Comparison of ENCODE assay signal across 12 mouse cellular contexts in the genomic region with DNA sequence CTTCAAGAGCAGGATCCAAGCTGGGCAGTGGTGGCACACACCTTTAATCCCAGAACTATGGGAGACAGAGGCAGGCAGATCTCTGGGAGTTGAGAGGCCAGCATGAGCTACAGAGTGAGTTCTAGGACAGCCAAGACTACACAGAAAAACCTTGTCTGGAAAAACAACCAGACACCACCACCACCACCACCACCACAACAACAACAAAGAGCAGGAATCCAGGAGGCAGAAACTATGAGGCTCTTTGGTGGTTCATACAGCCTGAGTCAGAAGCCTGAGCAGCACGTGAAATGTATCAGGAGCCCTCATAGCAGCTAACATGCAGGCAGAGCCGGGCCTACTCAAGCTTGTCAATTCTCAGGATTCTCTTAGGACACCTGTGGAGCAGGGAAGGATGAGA. TPM values are rescaled to one million over a fixed set of nuclear protein-coding genes. Genes with fewer than 3 reads are reported as not detected.
A peak's percentile ranks its signal among the peaks of the same experiment; 100 is the strongest.
DNase-seq lines count a peak whose midpoint lies in the region; ATAC-seq and TF ChIP-seq lines count a peak whose summit lies in the region.
"Had no signal": no experiment of that assay in that cellular context is flagged by ENCODE, and none has a peak within 500 bp of the region (broad histone marks: within the 10 kb centered on the region; RNA-seq: fewer than 3 reads in every experiment).

No protein-coding gene starts in this region.

- peak overlapping the region; percentile 46; the same call in 1 of the 2 replicates for H3K27ac ChIP-seq in intestine, postnatal 0 days (ENCODE audit: low read depth, low read length)
- no peak overlapping the region for H3K27ac ChIP-seq in intestine, embryonic 16.5 days (ENCODE audit: low read length)
- H3K27ac ChIP-seq in MEL (ENCODE audit: control insufficient read depth, low read depth, low read length), result peak overlapping the region; percentile 80
- H3K27ac ChIP-seq in liver, embryonic 15.5 days (replicated peaks), result peak overlapping the region; percentile 55
- no peak overlapping the region for H3K27ac ChIP-seq in forebrain, embryonic 15.5 days (replicated peaks)
- no peak overlapping the region for H3K27ac ChIP-seq in midbrain, embryonic 15.5 days
- H3K27ac ChIP-seq: embryonic facial prominence, embryonic 13.5 days; forebrain, embryonic 12.5 days; limb, embryonic 10.5 days had no signal

- DNase-seq in CD4-positive helper T cell, adult 2 months (ENCODE audit: low read depth, low spot score), result peak; percentile 63
- no peak for DNase-seq in MEL (ENCODE audit: low read depth, low spot score)
- no peak for DNase-seq in layer of hippocampus, postnatal 10 days (ENCODE audit: low spot score in 2 of 2)
- DNase-seq: cerebellum, adult 9-10 months had no signal

- peak overlapping the region; percentile 43 for H3K4me2 ChIP-seq in intestine, postnatal 0 days (replicated peaks; ENCODE audit: low read depth)
- no peak overlapping the region for H3K4me2 ChIP-seq in intestine, embryonic 16.5 days (ENCODE audit: low read depth, low read length)
- H3K4me2 ChIP-seq in liver, embryonic 15.5 days, result peak overlapping the region; percentile 34; the same call in 1 of the 2 replicates
- no peak overlapping the region for H3K4me2 ChIP-seq in forebrain, embryonic 15.5 days (replicated peaks)
- no peak overlapping the region for H3K4me2 ChIP-seq in midbrain, embryonic 15.5 days
- H3K4me2 ChIP-seq: embryonic facial prominence, embryonic 13.5 days; forebrain, embryonic 12.5 days had no signal

- no peak for TF ChIP-seq POLR2A in MEL (IDR thresholded peaks at IDR 0.05; ENCODE audit: control insufficient read depth in 1 of 2, insufficient read depth in 1 of 2, low read depth in 1 of 2, low read length in 2 of 2, poor library complexity in 1 of 2)

- WGBS in intestine, postnatal 0 days, result 100% methylated on average over 2 of the region's 2 CpGs
- 83% methylated on average over 2 of the region's 2 CpGs for WGBS in intestine, embryonic 16.5 days
- 63% methylated on average over 2 of the region's 2 CpGs for WGBS in liver, embryonic 15.5 days (ENCODE audit: insufficient replicate concordance)
- WGBS in forebrain, embryonic 15.5 days, result 73% methylated on average over 2 of the region's 2 CpGs
- 80% methylated on average over 2 of the region's 2 CpGs for WGBS in midbrain, embryonic 15.5 days

- no peaks in the 10 kb centered on the region for H3K27me3 ChIP-seq in intestine, postnatal 0 days (replicated peaks; ENCODE audit: control insufficient read depth, insufficient read depth, low read length)
- no peaks in the 10 kb centered on the region for H3K27me3 ChIP-seq in intestine, embryonic 16.5 days (replicated peaks; ENCODE audit: control insufficient read depth, insufficient read depth, low read length)
- no peaks in the 10 kb centered on the region for H3K27me3 ChIP-seq in MEL (ENCODE audit: control insufficient read depth in 1 of 2, insufficient read depth in 2 of 2, low read length in 2 of 2)
- no peaks in the 10 kb centered on the region for H3K27me3 ChIP-seq in liver, embryonic 15.5 days
- no peaks in the 10 kb centered on the region for H3K27me3 ChIP-seq in forebrain, embryonic 15.5 days
- H3K27me3 ChIP-seq in midbrain, embryonic 15.5 days (replicated peaks), result no peaks in the 10 kb centered on the region
- H3K27me3 ChIP-seq: embryonic facial prominence, embryonic 13.5 days; forebrain, embryonic 12.5 days had no signal

- TF ChIP-seq CTCF in intestine, postnatal 0 days (IDR thresholded peaks at IDR 0.05; ENCODE audit: low read depth), result no peak
- TF ChIP-seq CTCF in MEL (IDR thresholded peaks at IDR 0.05 in 2 of 3, conservative IDR thresholded peaks at IDR 0.05 in 1 of 3; ENCODE audit: control insufficient read depth in 1 of 3, insufficient read depth in 1 of 3, low read depth in 2 of 3, low read length in 3 of 3, poor library complexity in 1 of 3, severe bottlenecking in 1 of 3), result no peak

- TF ChIP-seq RAD21 in MEL (IDR thresholded peaks at IDR 0.05; ENCODE audit: low read depth, low read length), result no peak

- H3K9ac ChIP-seq in intestine, postnatal 0 days (ENCODE audit: low read depth, low read length), result no peak overlapping the region
- no peak overlapping the region for H3K9ac ChIP-seq in intestine, embryonic 16.5 days (ENCODE audit: low read depth, low read length)
- H3K9ac ChIP-seq in MEL (ENCODE audit: control insufficient read depth, low read depth, low read length, poor library complexity, severe bottlenecking), result peak overlapping the region; percentile 56
- no peak overlapping the region for H3K9ac ChIP-seq in liver, embryonic 15.5 days
- no peak overlapping the region for H3K9ac ChIP-seq in forebrain, embryonic 15.5 days (replicated peaks)
- H3K9ac ChIP-seq in midbrain, embryonic 15.5 days, result no peak overlapping the region
- H3K9ac ChIP-seq: embryonic facial prominence, embryonic 13.5 days; forebrain, embryonic 12.5 days had no signal

- no peak overlapping the region for H3K4me3 ChIP-seq in intestine, postnatal 0 days (ENCODE audit: low read depth, low read length)
- H3K4me3 ChIP-seq in intestine, embryonic 16.5 days (ENCODE audit: low read length), result no peak overlapping the region
- peak overlapping the region; percentile 64 to 86 for H3K4me3 ChIP-seq in MEL (ENCODE audit: control insufficient read depth in 1 of 2, insufficient read depth in 1 of 2, low read depth in 2 of 2, low read length in 2 of 2)
- peak overlapping the region; percentile 38; the same call in 1 of the 2 replicates for H3K4me3 ChIP-seq in liver, embryonic 15.5 days (replicated peaks)
- H3K4me3 ChIP-seq in forebrain, embryonic 15.5 days, result no peak overlapping the region
- no peak overlapping the region for H3K4me3 ChIP-seq in midbrain, embryonic 15.5 days
- H3K4me3 ChIP-seq: embryonic facial prominence, embryonic 13.5 days; forebrain, embryonic 12.5 days; limb, embryonic 10.5 days had no signal

- H3K4me1 ChIP-seq in intestine, postnatal 0 days (replicated peaks; ENCODE audit: control insufficient read depth, insufficient read depth, low read length), result peaks cover 3% of the 10 kb centered on the region; the same call in 1 of the 2 replicates
- peaks cover 6% of the 10 kb centered on the region; the same call in 1 of the 2 replicates for H3K4me1 ChIP-seq in intestine, embryonic 16.5 days (ENCODE audit: control insufficient read depth, insufficient read depth, low read length)
- peaks cover 17 to 51% of the 10 kb centered on the region in 2 experiments for H3K4me1 ChIP-seq in MEL (ENCODE audit: control insufficient read depth in 1 of 2, insufficient read depth in 2 of 2, low read length in 2 of 2)
- peaks cover 20% of the 10 kb centered on the region for H3K4me1 ChIP-seq in liver, embryonic 15.5 days (replicated peaks)
- peaks cover 12% of the 10 kb centered on the region for H3K4me1 ChIP-seq in forebrain, embryonic 15.5 days
- H3K4me1 ChIP-seq in midbrain, embryonic 15.5 days, result peaks cover 13% of the 10 kb centered on the region
- H3K4me1 ChIP-seq: embryonic facial prominence, embryonic 13.5 days; limb, embryonic 10.5 days had no signal

- no peaks in the 10 kb centered on the region for H3K36me3 ChIP-seq in intestine, postnatal 0 days (ENCODE audit: control insufficient read depth, insufficient read depth)
- no peaks in the 10 kb centered on the region for H3K36me3 ChIP-seq in intestine, embryonic 16.5 days (ENCODE audit: control insufficient read depth, insufficient read depth, low read length)
- H3K36me3 ChIP-seq in MEL (ENCODE audit: control insufficient read depth in 1 of 2, insufficient read depth in 2 of 2, low read length in 2 of 2), result peaks cover 0 to 31% of the 10 kb centered on the region in 2 experiments; a peak in 2 of 4 replicates
- no peaks in the 10 kb centered on the region for H3K36me3 ChIP-seq in liver, embryonic 15.5 days (replicated peaks)
- H3K36me3 ChIP-seq in forebrain, embryonic 15.5 days, result no peaks in the 10 kb centered on the region
- no peaks in the 10 kb centered on the region for H3K36me3 ChIP-seq in midbrain, embryonic 15.5 days (replicated peaks)
- H3K36me3 ChIP-seq: embryonic facial prominence, embryonic 13.5 days; forebrain, embryonic 12.5 days; limb, embryonic 10.5 days had no signal

- no peak for TF ChIP-seq EP300 in MEL (IDR thresholded peaks at IDR 0.05; ENCODE audit: low read depth in 1 of 2, low read length in 2 of 2)

- H3K79me2 ChIP-seq in MEL (ENCODE audit: control insufficient read depth, insufficient read depth, low read length, poor library complexity), result peaks cover 1% of the 10 kb centered on the region; the same call in 1 of the 2 replicates

- no peak for ATAC-seq in intestine, postnatal 0 days
- no peak for ATAC-seq in intestine, embryonic 16.5 days
- ATAC-seq in liver, embryonic 15.5 days (ENCODE audit: insufficient read depth), result no peak
- no peak for ATAC-seq in forebrain, embryonic 15.5 days (replicated peaks)
- ATAC-seq in midbrain, embryonic 15.5 days (replicated peaks), result no peak

- no peaks in the 10 kb centered on the region for H3K9me3 ChIP-seq in intestine, postnatal 0 days (ENCODE audit: control insufficient read depth)
- no peaks in the 10 kb centered on the region for H3K9me3 ChIP-seq in intestine, embryonic 16.5 days (ENCODE audit: control insufficient read depth, low read length)
- H3K9me3 ChIP-seq in MEL (replicated peaks; ENCODE audit: insufficient read depth, low read length), result no peaks in the 10 kb centered on the region
- H3K9me3 ChIP-seq in liver, embryonic 15.5 days (replicated peaks), result no peaks in the 10 kb centered on the region
- H3K9me3 ChIP-seq in forebrain, embryonic 15.5 days, result no peaks in the 10 kb centered on the region
- no peaks in the 10 kb centered on the region for H3K9me3 ChIP-seq in midbrain, embryonic 15.5 days
- H3K9me3 ChIP-seq: embryonic facial prominence, embryonic 13.5 days; forebrain, embryonic 12.5 days; limb, embryonic 10.5 days had no signal

RNA-seq across cellular contexts. Expression of gene Tmem229b, which starts 26.3 kb away (rescaled TPM):
- 8.6 and 11.9 TPM in 2 replicates for polyA plus RNA-seq in intestine, postnatal 0 days (2015; fragmentation: Nextera tagmentation; extraction: Ambion mirVana)
- polyA plus RNA-seq in intestine, embryonic 16.5 days (2015; fragmentation: Nextera tagmentation; extraction: Ambion mirVana), result 5.1 and 5.3 TPM in 2 replicates
- total RNA-seq in MEL (2012; rRNA removed), result 13.5 and 13.8 TPM in 2 replicates
- 10 to 100 TPM in 1 of 2 experiments, not detected in 1; 20.5 TPM for polyA plus RNA-seq in MEL (2012; ENCODE audit: insufficient read depth in 1 of 2, insufficient read length in 2 of 2, low read depth in 1 of 2, low replicate concordance in 2 of 2, missing spikeins in 1 of 2)
- 3.4 and 3.5 TPM in 2 replicates for polyA plus RNA-seq in liver, embryonic 15.5 days (2015; fragmentation: Nextera tagmentation; extraction: Ambion mirVana)
- 55.1 and 58.6 TPM in 2 replicates for polyA plus RNA-seq in forebrain, embryonic 15.5 days (2015; fragmentation: Nextera tagmentation; extraction: Ambion mirVana)
- polyA plus RNA-seq in midbrain, embryonic 15.5 days (2015; fragmentation: Nextera tagmentation; extraction: Ambion mirVana), result 82.0 and 82.1 TPM in 2 replicates
- total RNA-seq in layer of hippocampus, postnatal 10 days (2021), result 10 to 100 TPM; 88.7 to 96.9 TPM

RNA-seq across cellular contexts. Expression of gene Plekhh1, which starts 47.8 kb away (rescaled TPM):
- 12.2 and 12.6 TPM in 2 replicates for polyA plus RNA-seq in intestine, postnatal 0 days (2015; fragmentation: Nextera tagmentation; extraction: Ambion mirVana)
- 7.5 and 9.0 TPM in 2 replicates for polyA plus RNA-seq in intestine, embryonic 16.5 days (2015; fragmentation: Nextera tagmentation; extraction: Ambion mirVana)
- total RNA-seq in MEL (2012; rRNA removed), result 0.35 and 0.39 TPM in 2 replicates
- polyA plus RNA-seq in MEL (2012; ENCODE audit: insufficient read depth in 1 of 2, insufficient read length in 2 of 2, low read depth in 1 of 2, low replicate concordance in 2 of 2, missing spikeins in 1 of 2), result 1 to 10 TPM in 1 of 2 experiments, not detected in 1; 2.3 TPM
- polyA plus RNA-seq in liver, embryonic 15.5 days (2015; fragmentation: Nextera tagmentation; extraction: Ambion mirVana), result 0.06 and 0.13 TPM in 2 replicates
- 1.6 and 1.7 TPM in 2 replicates for polyA plus RNA-seq in forebrain, embryonic 15.5 days (2015; fragmentation: Nextera tagmentation; extraction: Ambion mirVana)
- polyA plus RNA-seq in midbrain, embryonic 15.5 days (2015; fragmentation: Nextera tagmentation; extraction: Ambion mirVana), result 3.3 and 3.7 TPM in 2 replicates
- 1 to 10 TPM; 2.6 to 2.9 TPM for total RNA-seq in layer of hippocampus, postnatal 10 days (2021)

Comparison
In these comparisons a context has a peak if more than half of its experiments do, and no peak if none do; other contexts are left out.
1. H3K27ac ChIP-seq: peak in intestine, postnatal 0 days (single experiment), MEL (single experiment) and liver, embryonic 15.5 days (single experiment); none in intestine, embryonic 16.5 days (single experiment), forebrain, embryonic 15.5 days (single experiment) and midbrain, embryonic 15.5 days (single experiment).
2. H3K4me2 ChIP-seq: peak in intestine, postnatal 0 days (single experiment) and liver, embryonic 15.5 days (single experiment); none in intestine, embryonic 16.5 days (single experiment), forebrain, embryonic 15.5 days (single experiment) and midbrain, embryonic 15.5 days (single experiment).
3. H3K4me3 ChIP-seq: peak in MEL (2 of 2) and liver, embryonic 15.5 days (single experiment); none in intestine, postnatal 0 days (single experiment), intestine, embryonic 16.5 days (single experiment), forebrain, embryonic 15.5 days (single experiment) and midbrain, embryonic 15.5 days (single experiment).